Mouse (Mus musculus): ENCODE results near the gene Trf. TPM values are rescaled to one million over a fixed set of nuclear protein-coding genes. Genes with fewer than 3 reads are reported as not detected.

Trf gene
- 56.6 and 76.2 TPM in 2 replicates for polyA plus RNA-seq (2015; fragmentation: Nextera tagmentation; extraction: Ambion mirVana)

GRCm38 (mm10) chr9:103230151-103230951, at the start of gene Trf, which contains the start of gene Gm20425:
Gene Trf, minus strand, starts transcription at chr9:103230444.
Gene Gm20425, minus strand, starts transcription at chr9:103230307.

GRCm38 (mm10) chr9:103201561-103202260, 28.5 kb downstream of the Trf start, which contains the start of gene Srprb:
Gene Srprb, minus strand, starts transcription at chr9:103202137.

Other genes with a start within 250 kb of the Trf start
- 18.7 and 25.4 TPM in 2 replicates for gene Slco2a1, start 241.7 kb downstream of the Trf start, polyA plus RNA-seq (2015; fragmentation: Nextera tagmentation; extraction: Ambion mirVana)
- 2.2 and 2.4 TPM in 2 replicates for gene Rab6b, start 118.7 kb downstream of the Trf start, polyA plus RNA-seq (2015; fragmentation: Nextera tagmentation; extraction: Ambion mirVana)
- gene Srprb, start 28.3 kb downstream of the Trf start, polyA plus RNA-seq (2015; fragmentation: Nextera tagmentation; extraction: Ambion mirVana), result 16.0 and 19.0 TPM in 2 replicates
- gene Gm20425, start 137 bp downstream of the Trf start, polyA plus RNA-seq (2015; fragmentation: Nextera tagmentation; extraction: Ambion mirVana), result 2.2 and 4.3 TPM in 2 replicates
- gene 1300017J02Rik, start 74.6 kb upstream of the Trf start, polyA plus RNA-seq (2015; fragmentation: Nextera tagmentation; extraction: Ambion mirVana), result 30.8 and 34.0 TPM in 2 replicates
- 54.5 and 60.3 TPM in 2 replicates for gene Topbp1, start 74.8 kb upstream of the Trf start, polyA plus RNA-seq (2015; fragmentation: Nextera tagmentation; extraction: Ambion mirVana)
- gene Cdv3, start 135.4 kb upstream of the Trf start, polyA plus RNA-seq (2015; fragmentation: Nextera tagmentation; extraction: Ambion mirVana), result 50.6 and 52.4 TPM in 2 replicates
- 5.0 and 8.2 TPM in 2 replicates for gene Bfsp2, start 250.0 kb upstream of the Trf start, polyA plus RNA-seq (2015; fragmentation: Nextera tagmentation; extraction: Ambion mirVana)

Measured in spleen, postnatal 0 days (tissue).